Mouse (Mus musculus) retina, postnatal 7 days (tissue): ENCODE results near the gene Morn4.

Experiments used
- DNase-seq: peaks from one replicate; pipeline ENCODE4 v3.0.0-alpha.2; 2012; ENCODE audit warnings: low read depth, low spot score

The Morn4 gene

GRCm38 (mm10) chr19:42043988-42044387 lies 42.2 kb downstream of the Morn4 start:
- no peak for DNase-seq

GRCm38 (mm10) chr19:42038310-42038709 lies 47.8 kb downstream of the Morn4 start:
- DNase-seq: no peak

GRCm38 (mm10) chr19:42037167-42037702 lies 48.9 kb downstream of the Morn4 start:
- no peak for DNase-seq

- DNase-seq: no peak
Observed at GRCm38 (mm10) chr19:42036357-42036756, 49.8 kb downstream of the Morn4 start.

- DNase-seq: peak; percentile 75
Observed at GRCm38 (mm10) chr19:42035456-42036248, 50.5 kb downstream of the Morn4 start, which contains the start of gene Ankrd2. Ankrd2 (plus strand) TSS chr19:42036000.

GRCm38 (mm10) chr19:42034881-42035455 lies 51.2 kb downstream of the Morn4 start:
- DNase-seq: no peak

GRCm38 (mm10) chr19:42034146-42034775 lies 51.9 kb downstream of the Morn4 start:
- DNase-seq: no peak

GRCm38 (mm10) chr19:42033611-42034010 lies 52.5 kb downstream of the Morn4 start:
- DNase-seq: no peak

GRCm38 (mm10) chr19:42031112-42031511 lies 55.0 kb downstream of the Morn4 start:
- no peak for DNase-seq

GRCm38 (mm10) chr19:42026158-42026557 lies 60.0 kb downstream of the Morn4 start:
- peak; percentile 73 for DNase-seq
